ENCODE assay signal across 10 mouse cellular contexts in the genomic region with DNA sequence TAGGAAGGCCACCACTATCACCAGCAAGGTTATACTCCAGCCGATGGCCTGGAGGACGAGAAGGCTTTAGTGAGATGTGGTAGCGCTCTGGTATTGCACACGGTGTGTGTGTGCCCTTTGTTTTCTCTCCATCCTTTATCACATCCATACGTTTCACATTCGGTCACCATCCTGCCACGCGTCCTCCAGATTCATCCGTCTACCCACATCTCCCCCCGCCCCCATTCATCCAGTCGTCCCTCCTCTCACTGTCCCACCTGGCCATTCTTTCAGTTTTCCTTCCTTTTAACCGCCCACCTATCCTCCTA. TPM values are rescaled to one million over a fixed set of nuclear protein-coding genes. Genes with fewer than 3 reads are reported as not detected.
A peak's percentile ranks its signal among the peaks of the same experiment; 100 is the strongest.
DNase-seq lines count a peak whose midpoint lies in the region; ATAC-seq and TF ChIP-seq lines count a peak whose summit lies in the region.
"Had no signal": no experiment of that assay in that cellular context is flagged by ENCODE, and none has a peak within 500 bp of the region (broad histone marks: within the 10 kb centered on the region; RNA-seq: fewer than 3 reads in every experiment).

No protein-coding gene starts in this region.

- TF ChIP-seq CTCF in heart, postnatal 0 days (IDR thresholded peaks at IDR 0.05; ENCODE audit: low read depth): no peak

- ATAC-seq in heart, postnatal 0 days (ENCODE audit: insufficient read depth, low read depth): no peak
- no peak for ATAC-seq in embryonic facial prominence, embryonic 12.5 days (ENCODE audit: insufficient number of reproducible peaks, insufficient read depth, low FRiP score, low TSS enrichment)
- no peak for ATAC-seq in hindbrain, embryonic 14.5 days (ENCODE audit: low FRiP score)
- ATAC-seq in midbrain, embryonic 14.5 days (ENCODE audit: low FRiP score, low TSS enrichment): no peak

- H3K9ac ChIP-seq in heart, postnatal 0 days (replicated peaks; ENCODE audit: low read depth, low read length): no peak overlapping the region
- H3K9ac ChIP-seq in embryonic facial prominence, embryonic 12.5 days: 0 out of 2 replicates have a peak overlapping the region, but pooled peaks have one; percentile 33
- peak overlapping the region; percentile 52 for H3K9ac ChIP-seq in hindbrain, embryonic 14.5 days
- peak overlapping the region; percentile 36 for H3K9ac ChIP-seq in midbrain, embryonic 14.5 days (replicated peaks; ENCODE audit: low read length)

- no peak overlapping the region for H3K27ac ChIP-seq in heart, postnatal 0 days (ENCODE audit: low read depth)
- H3K27ac ChIP-seq in embryonic facial prominence, embryonic 12.5 days: no peak overlapping the region
- no peak overlapping the region for H3K27ac ChIP-seq in hindbrain, embryonic 14.5 days
- no peak overlapping the region for H3K27ac ChIP-seq in midbrain, embryonic 14.5 days (replicated peaks; ENCODE audit: low read depth, low read length)

- no peak for DNase-seq in heart, postnatal 0 days (ENCODE audit: low spot score)
- DNase-seq in heart, postnatal 4 days: no peak
- DNase-seq in hindbrain, embryonic 14.5 days (ENCODE audit: low spot score): no peak
- no peak for DNase-seq in midbrain, embryonic 14.5 days
- DNase-seq in right cerebral cortex, postnatal 14 days: no peak
- no peak for DNase-seq in layer of hippocampus, adult 8-10 months (ENCODE audit: low spot score in 2 of 2)
- no peak for DNase-seq in frontal cortex, postnatal 25 days (ENCODE audit: low spot score in 2 of 2)

- H3K9me3 ChIP-seq in heart, postnatal 0 days (replicated peaks; ENCODE audit: control insufficient read depth, low read length): no peaks in the 10 kb centered on the region
- no peaks in the 10 kb centered on the region for H3K9me3 ChIP-seq in embryonic facial prominence, embryonic 12.5 days
- no peaks in the 10 kb centered on the region for H3K9me3 ChIP-seq in hindbrain, embryonic 14.5 days (ENCODE audit: control insufficient read depth, low read length)
- H3K9me3 ChIP-seq in midbrain, embryonic 14.5 days (ENCODE audit: control insufficient read depth, low read length): no peaks in the 10 kb centered on the region

- H3K36me3 ChIP-seq in heart, postnatal 0 days (replicated peaks; ENCODE audit: control insufficient read depth, insufficient read depth, low read length): no peaks in the 10 kb centered on the region
- H3K36me3 ChIP-seq in embryonic facial prominence, embryonic 12.5 days: no peaks in the 10 kb centered on the region
- no peaks in the 10 kb centered on the region for H3K36me3 ChIP-seq in hindbrain, embryonic 14.5 days (replicated peaks; ENCODE audit: control insufficient read depth, insufficient read depth)
- H3K36me3 ChIP-seq in midbrain, embryonic 14.5 days (ENCODE audit: control insufficient read depth, insufficient read depth, low read length): no peaks in the 10 kb centered on the region

- H3K4me2 ChIP-seq in heart, postnatal 0 days (ENCODE audit: low read depth, low read length): peak overlapping the region; percentile 49
- peak overlapping the region; percentile 53 for H3K4me2 ChIP-seq in embryonic facial prominence, embryonic 12.5 days (replicated peaks)
- peak overlapping the region; percentile 58 for H3K4me2 ChIP-seq in hindbrain, embryonic 14.5 days (replicated peaks)
- H3K4me2 ChIP-seq in midbrain, embryonic 14.5 days (ENCODE audit: low read length): peak overlapping the region; percentile 56

- peaks cover 13% of the 10 kb centered on the region; the same call in 1 of the 2 replicates for H3K4me1 ChIP-seq in heart, postnatal 0 days (ENCODE audit: control insufficient read depth, insufficient read depth)
- 0 out of 2 replicates have a peak, but pooled peaks cover 4% of the 10 kb centered on the region for H3K4me1 ChIP-seq in embryonic facial prominence, embryonic 12.5 days
- no peaks in the 10 kb centered on the region for H3K4me1 ChIP-seq in hindbrain, embryonic 14.5 days (replicated peaks; ENCODE audit: control insufficient read depth, insufficient read depth, low read length)
- H3K4me1 ChIP-seq in midbrain, embryonic 14.5 days (ENCODE audit: control insufficient read depth, insufficient read depth, low read length): no peaks in the 10 kb centered on the region; the same call in 1 of the 2 replicates

- TF ChIP-seq EP300 in heart, postnatal 0 days (IDR thresholded peaks at IDR 0.05; ENCODE audit: low read depth): no peak

- H3K27me3 ChIP-seq in heart, postnatal 0 days (ENCODE audit: control insufficient read depth, insufficient read depth, low read length): 0 out of 2 replicates have a peak, but pooled peaks cover 6% of the 10 kb centered on the region
- H3K27me3 ChIP-seq in embryonic facial prominence, embryonic 12.5 days: no peaks in the 10 kb centered on the region
- H3K27me3 ChIP-seq in hindbrain, embryonic 14.5 days (ENCODE audit: control insufficient read depth, insufficient read depth, low read length): no peaks in the 10 kb centered on the region
- H3K27me3 ChIP-seq in midbrain, embryonic 14.5 days (ENCODE audit: control insufficient read depth, insufficient read depth, low read length): no peaks in the 10 kb centered on the region
- H3K27me3 ChIP-seq: CH12.LX had no signal

- H3K4me3 ChIP-seq in heart, postnatal 0 days (ENCODE audit: low read depth, low read length): no peak overlapping the region
- peak overlapping the region; percentile 27 for H3K4me3 ChIP-seq in embryonic facial prominence, embryonic 12.5 days
- H3K4me3 ChIP-seq in hindbrain, embryonic 14.5 days (replicated peaks; ENCODE audit: low read length): peak overlapping the region; percentile 32
- peak overlapping the region; percentile 34 for H3K4me3 ChIP-seq in midbrain, embryonic 14.5 days (replicated peaks; ENCODE audit: low read depth, low read length)

- 54% methylated on average over 12 of the region's 12 CpGs for WGBS in heart, postnatal 0 days
- 62% methylated on average over 12 of the region's 12 CpGs for WGBS in embryonic facial prominence, embryonic 12.5 days
- WGBS in hindbrain, embryonic 14.5 days: 70% methylated on average over 12 of the region's 12 CpGs
- 56% methylated on average over 12 of the region's 12 CpGs for WGBS in midbrain, embryonic 14.5 days

RNA-seq across cellular contexts. Expression of gene Calhm3, which starts 5.5 kb away (rescaled TPM):
- total RNA-seq in heart, postnatal 0 days (2014; rRNA removed; ENCODE audit: low replicate concordance): not detected in 2 replicates
- polyA plus RNA-seq in heart, postnatal 0 days (2015; fragmentation: Nextera tagmentation; extraction: Ambion mirVana): not detected in 2 replicates
- total RNA-seq in heart, postnatal 4 days (2021): not detected
- polyA plus RNA-seq in embryonic facial prominence, embryonic 12.5 days (2016; fragmentation: Nextera tagmentation; extraction: Ambion mirVana): not detected in 2 replicates
- not detected in 2 replicates for polyA plus RNA-seq in hindbrain, embryonic 14.5 days (2014; fragmentation: Nextera tagmentation; extraction: Ambion mirVana)
- polyA plus RNA-seq in midbrain, embryonic 14.5 days (2014; fragmentation: Nextera tagmentation; extraction: Ambion mirVana): not detected in 2 replicates
- total RNA-seq in layer of hippocampus, adult 8-10 months (2022): not detected
- total RNA-seq: CH12.LX had no signal
- polyA plus RNA-seq: kidney, adult 2 months had no signal

RNA-seq across cellular contexts. Expression of gene Calhm1, which starts 8.0 kb away (rescaled TPM):
- not detected in 2 replicates for total RNA-seq in heart, postnatal 0 days (2014; rRNA removed; ENCODE audit: low replicate concordance)
- polyA plus RNA-seq in heart, postnatal 0 days (2015; fragmentation: Nextera tagmentation; extraction: Ambion mirVana): not detected in 2 replicates
- not detected for total RNA-seq in heart, postnatal 4 days (2021)
- not detected in 2 replicates for polyA plus RNA-seq in embryonic facial prominence, embryonic 12.5 days (2016; fragmentation: Nextera tagmentation; extraction: Ambion mirVana)
- polyA plus RNA-seq in hindbrain, embryonic 14.5 days (2014; fragmentation: Nextera tagmentation; extraction: Ambion mirVana): not detected in 2 replicates
- polyA plus RNA-seq in midbrain, embryonic 14.5 days (2014; fragmentation: Nextera tagmentation; extraction: Ambion mirVana): not detected in 2 replicates
- not detected for total RNA-seq in layer of hippocampus, adult 8-10 months (2022)
- total RNA-seq: CH12.LX had no signal
- polyA plus RNA-seq: kidney, adult 2 months had no signal

RNA-seq across cellular contexts. Expression of gene Calhm2, which starts 13.9 kb away (rescaled TPM):
- 2.4 and 6.8 TPM in 2 replicates for total RNA-seq in heart, postnatal 0 days (2014; rRNA removed; ENCODE audit: low replicate concordance)
- polyA plus RNA-seq in heart, postnatal 0 days (2015; fragmentation: Nextera tagmentation; extraction: Ambion mirVana): 3.1 and 3.5 TPM in 2 replicates
- 1 to 10 TPM; 3.4 to 3.5 TPM for total RNA-seq in heart, postnatal 4 days (2021)
- 6.1 and 7.0 TPM in 2 replicates for polyA plus RNA-seq in embryonic facial prominence, embryonic 12.5 days (2016; fragmentation: Nextera tagmentation; extraction: Ambion mirVana)
- 0.30 and 0.44 TPM in 2 replicates for polyA plus RNA-seq in hindbrain, embryonic 14.5 days (2014; fragmentation: Nextera tagmentation; extraction: Ambion mirVana)
- polyA plus RNA-seq in midbrain, embryonic 14.5 days (2014; fragmentation: Nextera tagmentation; extraction: Ambion mirVana): 0.45 and 0.49 TPM in 2 replicates
- 1 to 10 TPM; 4.5 to 7.5 (median 6.3) TPM for total RNA-seq in layer of hippocampus, adult 8-10 months (2022)

RNA-seq across cellular contexts. Expression of gene Neurl1a, which starts 26.6 kb away (rescaled TPM):
- total RNA-seq in heart, postnatal 0 days (2014; rRNA removed; ENCODE audit: low replicate concordance): 0.77 and 1.8 TPM in 2 replicates
- polyA plus RNA-seq in heart, postnatal 0 days (2015; fragmentation: Nextera tagmentation; extraction: Ambion mirVana): 0.27 and 0.54 TPM in 2 replicates
- 1 to 10 TPM in 1 of 2 experiments, under 1 TPM in 1; 0.74 to 1.2 TPM for total RNA-seq in heart, postnatal 4 days (2021)
- polyA plus RNA-seq in embryonic facial prominence, embryonic 12.5 days (2016; fragmentation: Nextera tagmentation; extraction: Ambion mirVana): 8.7 TPM in 2 replicates
- 15.1 and 16.2 TPM in 2 replicates for polyA plus RNA-seq in hindbrain, embryonic 14.5 days (2014; fragmentation: Nextera tagmentation; extraction: Ambion mirVana)
- polyA plus RNA-seq in midbrain, embryonic 14.5 days (2014; fragmentation: Nextera tagmentation; extraction: Ambion mirVana): 9.6 and 11.4 TPM in 2 replicates
- 100 to 1,000 TPM; 144 to 170 (median 155) TPM for total RNA-seq in layer of hippocampus, adult 8-10 months (2022)
